Mouse (Mus musculus): Measurements from ENCODE around the gene Tal1. TPM values are rescaled to one million over a fixed set of nuclear protein-coding genes. Genes with fewer than 3 reads are reported as not detected.
A peak's percentile ranks its signal among the peaks of the same experiment; 100 is the strongest.

Tal1 gene
- polyA plus RNA-seq, 1 experiment from 2014 or later, result 10.3 TPM

DNA sequence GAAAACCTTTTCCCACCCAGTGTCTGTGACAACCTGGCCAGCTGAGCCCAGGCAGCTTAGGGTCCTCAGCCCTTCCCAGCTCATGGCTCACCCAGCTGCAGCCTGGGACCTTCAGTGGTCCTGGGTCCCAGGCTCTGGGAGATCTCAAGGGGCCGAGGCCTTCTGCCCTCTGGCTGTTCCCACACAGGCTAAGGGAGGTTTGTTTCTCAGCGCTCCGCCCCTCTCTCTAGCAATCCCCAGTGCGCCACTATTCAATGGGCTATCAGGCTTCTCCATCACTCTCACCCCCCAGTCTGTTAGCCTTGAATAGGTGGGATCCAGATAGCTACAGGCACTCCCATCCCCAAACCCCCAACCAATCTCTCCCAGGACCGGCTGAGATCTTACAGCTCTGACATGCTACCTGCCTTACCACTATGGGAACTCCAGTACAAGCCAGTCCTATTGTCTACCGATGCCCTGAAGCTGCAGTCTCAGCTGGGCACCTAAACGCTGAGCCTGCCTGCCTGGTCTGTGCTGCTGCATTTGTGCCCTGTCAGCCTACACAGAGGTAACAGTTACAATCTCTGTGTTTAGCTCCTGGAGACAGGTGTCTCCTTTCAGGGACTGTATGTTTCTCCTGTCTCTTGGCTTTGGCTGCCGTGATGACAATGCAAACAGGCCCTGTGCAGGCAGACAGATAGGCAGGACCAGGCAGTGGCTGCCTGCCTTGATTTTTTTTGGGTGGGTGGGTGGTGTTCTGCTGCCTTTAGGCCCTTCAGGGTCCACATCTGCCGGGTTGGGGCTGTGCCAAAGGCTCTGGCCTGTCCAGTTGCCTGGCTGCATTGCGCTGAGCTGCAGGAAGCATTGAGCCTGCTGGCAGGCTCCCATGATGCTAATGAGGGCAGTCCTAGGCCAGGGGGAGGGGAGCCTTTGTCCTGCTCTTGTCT lies 22.9 kb downstream of the Tal1 start:
- H3K4me2 ChIP-seq (replicated peaks; ENCODE audit: low read depth, low read length), result no peak overlapping the region
- WGBS, result 13% methylated on average over 10 of the region's 10 CpGs
- H3K27me3 ChIP-seq (ENCODE audit: control insufficient read depth, insufficient read depth, low read length), result 0 out of 2 replicates have a peak, but pooled peaks cover 2% of the 10 kb centered on the region
- H3K4me3 ChIP-seq (ENCODE audit: low read depth, low read length), result no peak overlapping the region
- DNase-seq (ENCODE audit: low spot score) (peak; percentile 80), ATAC-seq (ENCODE audit: low FRiP score) (peak; percentile 91)
- peak overlapping the region; percentile 48 for H3K27ac ChIP-seq (ENCODE audit: low read depth, low read length)
- no peaks in the 10 kb centered on the region for H3K36me3 ChIP-seq (ENCODE audit: control insufficient read depth, insufficient read depth, low read length)
- H3K9ac ChIP-seq (ENCODE audit: low read depth, low read length), result peak overlapping the region; percentile 29; the same call in 1 of the 2 replicates
- H3K9me3 ChIP-seq (ENCODE audit: control insufficient read depth, low read length), result no peaks in the 10 kb centered on the region
- H3K4me1 ChIP-seq (replicated peaks; ENCODE audit: control insufficient read depth, insufficient read depth, low read length), result peaks cover 5% of the 10 kb centered on the region

DNA sequence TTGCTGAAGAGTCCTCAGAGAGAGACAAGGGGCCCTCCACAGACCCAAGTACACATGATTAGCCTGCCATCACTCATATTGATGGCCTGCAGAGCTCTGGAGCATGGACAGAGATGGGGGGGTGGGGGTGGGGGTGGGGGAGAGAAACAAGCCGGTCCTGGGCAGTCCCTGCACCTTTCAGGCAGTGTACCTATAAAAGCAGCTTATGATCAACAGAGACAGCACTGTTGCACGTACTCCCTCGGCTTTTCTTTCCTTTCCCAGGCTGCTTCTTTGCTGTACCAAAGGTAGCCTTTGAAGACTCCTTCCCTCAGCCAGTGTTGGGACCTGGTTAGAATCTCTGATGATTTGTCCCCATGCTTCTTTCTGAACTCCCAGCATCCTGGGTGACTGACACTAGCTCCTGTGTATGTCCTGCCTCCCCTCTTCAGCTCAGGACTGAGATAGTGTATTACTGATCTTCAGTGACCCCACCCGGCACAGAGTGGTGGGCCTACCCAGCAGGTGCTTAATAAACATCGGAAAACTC lies 23.7 kb downstream of the Tal1 start:
- Histone ChIP-seq H3K36me3 (ENCODE audit: control insufficient read depth, insufficient read depth, low read length) (no peaks in the 10 kb centered on the region), H3K27ac (ENCODE audit: low read depth, low read length) (peak overlapping the region; percentile 3; the same call in 1 of the 2 replicates), H3K4me1 (replicated peaks; ENCODE audit: control insufficient read depth, insufficient read depth, low read length) (peaks cover 5% of the 10 kb centered on the region), H3K4me2 (replicated peaks; ENCODE audit: low read depth, low read length) (no peak overlapping the region), H3K9me3 (ENCODE audit: control insufficient read depth, low read length) (no peaks in the 10 kb centered on the region), H3K4me3 (ENCODE audit: low read depth, low read length) (no peak overlapping the region), H3K27me3 (ENCODE audit: control insufficient read depth, insufficient read depth, low read length) (0 out of 2 replicates have a peak, but pooled peaks cover 2% of the 10 kb centered on the region), H3K9ac (ENCODE audit: low read depth, low read length) (no peak overlapping the region)
- ATAC-seq (ENCODE audit: low FRiP score), result peak; percentile 20
- 19% methylated on average over 5 of the region's 5 CpGs for WGBS
- no peak for DNase-seq (ENCODE audit: low spot score)

DNA sequence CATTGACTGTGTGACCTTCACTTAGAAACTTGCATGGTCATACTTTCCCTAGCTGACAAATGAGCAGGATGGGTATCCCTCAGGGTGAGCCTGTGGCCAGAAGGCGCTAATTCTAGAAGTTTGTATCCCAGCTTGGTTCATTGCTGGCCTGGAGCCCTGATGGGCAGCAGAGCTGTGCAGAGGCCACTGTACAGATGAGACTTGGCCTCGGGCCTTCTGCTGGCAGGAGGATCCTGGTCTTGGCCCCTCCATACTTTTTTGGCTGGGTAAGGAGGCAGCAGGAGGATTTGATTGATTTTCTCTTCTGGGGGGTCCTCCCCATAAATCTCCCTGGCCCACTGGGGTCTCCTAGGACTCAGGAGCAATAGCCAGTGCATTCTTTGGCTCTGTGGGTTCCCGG lies 26.8 kb downstream of the Tal1 start:
- Histone ChIP-seq H3K4me1 (replicated peaks; ENCODE audit: control insufficient read depth, insufficient read depth, low read length) (peaks cover 5% of the 10 kb centered on the region), H3K27ac (ENCODE audit: low read depth, low read length) (no peak overlapping the region), H3K9me3 (ENCODE audit: control insufficient read depth, low read length) (no peaks in the 10 kb centered on the region), H3K4me2 (replicated peaks; ENCODE audit: low read depth, low read length) (no peak overlapping the region), H3K36me3 (ENCODE audit: control insufficient read depth, insufficient read depth, low read length) (no peaks in the 10 kb centered on the region), H3K27me3 (ENCODE audit: control insufficient read depth, insufficient read depth, low read length) (peaks cover 2% of the 10 kb centered on the region; the same call in 1 of the 2 replicates), H3K9ac (ENCODE audit: low read depth, low read length) (no peak overlapping the region), H3K4me3 (ENCODE audit: low read depth, low read length) (no peak overlapping the region)
- 90% methylated on average over 3 of the region's 3 CpGs for WGBS
- ATAC-seq (ENCODE audit: low FRiP score), result no peak
- DNase-seq (ENCODE audit: low spot score), result no peak

GRCm38 (mm10) chr4:115085522-115086095 lies 29.4 kb downstream of the Tal1 start:
- H3K27ac ChIP-seq (ENCODE audit: low read depth, low read length), result no peak overlapping the region
- no peaks in the 10 kb centered on the region for H3K4me1 ChIP-seq (replicated peaks; ENCODE audit: control insufficient read depth, insufficient read depth, low read length)
- WGBS, result 22% methylated on average over 6 of the region's 6 CpGs
- DNase-seq (ENCODE audit: low spot score), result peak; percentile 82
- no peak overlapping the region for H3K4me2 ChIP-seq (replicated peaks; ENCODE audit: low read depth, low read length)
- no peaks in the 10 kb centered on the region for H3K36me3 ChIP-seq (ENCODE audit: control insufficient read depth, insufficient read depth, low read length)
- H3K4me3 ChIP-seq (ENCODE audit: low read depth, low read length), result no peak overlapping the region
- H3K9ac ChIP-seq (ENCODE audit: low read depth, low read length), result no peak overlapping the region
- no peaks in the 10 kb centered on the region for H3K9me3 ChIP-seq (ENCODE audit: control insufficient read depth, low read length)
- ATAC-seq (ENCODE audit: low FRiP score), result peak; percentile 39
- peaks cover 2% of the 10 kb centered on the region; the same call in 1 of the 2 replicates for H3K27me3 ChIP-seq (ENCODE audit: control insufficient read depth, insufficient read depth, low read length)

GRCm38 (mm10) chr4:115086257-115086656 lies 30.0 kb downstream of the Tal1 start:
- 74% methylated on average over 4 of the region's 4 CpGs for WGBS
- peaks cover 2% of the 10 kb centered on the region; the same call in 1 of the 2 replicates for H3K27me3 ChIP-seq (ENCODE audit: control insufficient read depth, insufficient read depth, low read length)
- no peak for ATAC-seq (ENCODE audit: low FRiP score)
- no peak overlapping the region for H3K27ac ChIP-seq (ENCODE audit: low read depth, low read length)
- no peak overlapping the region for H3K4me3 ChIP-seq (ENCODE audit: low read depth, low read length)
- no peak overlapping the region for H3K4me2 ChIP-seq (replicated peaks; ENCODE audit: low read depth, low read length)
- H3K9me3 ChIP-seq (ENCODE audit: control insufficient read depth, low read length), result no peaks in the 10 kb centered on the region
- DNase-seq (ENCODE audit: low spot score), result no peak
- H3K4me1 ChIP-seq (replicated peaks; ENCODE audit: control insufficient read depth, insufficient read depth, low read length), result no peaks in the 10 kb centered on the region
- H3K9ac ChIP-seq (ENCODE audit: low read depth, low read length), result no peak overlapping the region
- no peaks in the 10 kb centered on the region for H3K36me3 ChIP-seq (ENCODE audit: control insufficient read depth, insufficient read depth, low read length)

DNA sequence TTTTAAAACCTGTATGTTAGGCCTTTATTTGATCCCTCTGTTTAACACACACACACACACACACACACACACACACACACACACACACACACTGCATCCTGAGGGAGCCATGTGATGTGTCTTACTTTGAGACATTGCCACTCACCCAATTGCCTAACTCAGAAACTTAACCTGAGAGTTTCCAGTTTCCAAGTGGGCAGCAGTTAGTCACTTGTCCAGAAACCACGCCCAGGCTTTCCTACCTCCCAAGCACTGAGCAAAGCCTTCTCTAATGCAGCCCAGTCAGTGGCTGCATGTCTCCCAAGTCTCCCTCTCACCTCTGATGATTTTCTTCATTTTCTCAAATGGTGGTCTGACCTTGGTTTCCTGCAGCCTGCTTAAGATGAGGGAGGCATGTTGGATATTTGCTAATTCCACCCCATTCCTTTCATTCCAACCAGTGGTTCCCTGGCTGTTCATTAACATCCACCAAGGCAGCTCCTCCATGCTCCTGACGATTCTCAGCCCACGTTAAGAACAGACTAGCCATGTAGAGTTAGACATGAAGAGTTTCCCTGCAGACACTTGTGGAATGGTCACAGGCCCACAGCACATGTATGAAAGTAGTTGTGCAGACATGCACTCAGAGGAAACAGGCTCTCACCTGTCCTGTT lies 30.7 kb downstream of the Tal1 start:
- no peak overlapping the region for H3K4me3 ChIP-seq (ENCODE audit: low read depth, low read length)
- no peak for ATAC-seq (ENCODE audit: low FRiP score)
- no peaks in the 10 kb centered on the region for H3K9me3 ChIP-seq (ENCODE audit: control insufficient read depth, low read length)
- no peak overlapping the region for H3K4me2 ChIP-seq (replicated peaks; ENCODE audit: low read depth, low read length)
- no peak for DNase-seq (ENCODE audit: low spot score)
- no peaks in the 10 kb centered on the region for H3K4me1 ChIP-seq (replicated peaks; ENCODE audit: control insufficient read depth, insufficient read depth, low read length)
- peaks cover 2% of the 10 kb centered on the region; the same call in 1 of the 2 replicates for H3K27me3 ChIP-seq (ENCODE audit: control insufficient read depth, insufficient read depth, low read length)
- 47% methylated on average over 3 of the region's 3 CpGs for WGBS
- no peak overlapping the region for H3K9ac ChIP-seq (ENCODE audit: low read depth, low read length)
- no peak overlapping the region for H3K27ac ChIP-seq (ENCODE audit: low read depth, low read length)
- no peaks in the 10 kb centered on the region for H3K36me3 ChIP-seq (ENCODE audit: control insufficient read depth, insufficient read depth, low read length)

DNA sequence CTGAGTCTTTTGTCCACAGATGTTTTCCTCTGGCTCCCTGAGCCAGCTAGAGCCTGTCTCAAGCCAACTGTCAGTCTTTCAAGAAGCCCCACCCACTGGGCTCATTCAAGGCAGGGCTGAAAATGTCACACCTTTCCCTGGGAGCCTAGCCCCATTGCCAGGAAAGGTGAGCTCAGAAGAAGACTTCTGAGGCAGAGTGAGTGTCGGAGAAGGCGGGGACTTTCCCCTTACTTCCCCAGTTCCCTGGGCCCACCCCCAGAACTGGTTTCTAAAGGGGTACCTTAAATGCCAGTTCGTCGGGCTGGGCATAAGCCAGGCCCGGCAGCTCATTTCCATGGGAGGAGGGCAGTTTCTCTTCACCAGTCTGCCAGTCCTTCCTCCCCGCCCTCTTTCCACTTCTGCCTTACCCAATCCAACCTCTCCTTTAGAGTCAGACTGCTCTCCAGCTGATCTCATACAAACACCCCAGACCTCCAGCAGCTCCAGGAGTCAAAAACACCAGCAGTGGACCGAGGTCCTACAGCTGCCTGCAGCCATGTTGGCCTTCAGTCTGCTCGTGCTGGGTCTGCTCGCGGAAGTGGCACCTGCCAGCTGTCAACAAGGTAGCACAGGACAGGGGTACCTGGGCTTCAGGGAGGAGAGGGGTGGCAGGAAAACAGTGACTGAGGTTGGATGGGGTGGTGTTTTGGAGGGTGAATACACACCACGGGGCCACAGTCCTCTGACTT lies 32.5 kb downstream of the Tal1 start, which contains the start of gene Pdzk1ip1:
TSS of gene Pdzk1ip1 (plus strand) at position 98 of the 728 bp plus-strand sequence.
- H3K27ac ChIP-seq (ENCODE audit: low read depth, low read length), result no peak within 1 kb of the TSS
- H3K9ac ChIP-seq (ENCODE audit: low read depth, low read length), result no peak within 1 kb of the TSS
- no peak within 1 kb of the TSS for H3K4me3 ChIP-seq (ENCODE audit: low read depth, low read length)
- ATAC-seq (ENCODE audit: low FRiP score), result no peak
- no peaks in the 10 kb centered on the region for H3K4me1 ChIP-seq (replicated peaks; ENCODE audit: control insufficient read depth, insufficient read depth, low read length)
- no peaks in the 10 kb centered on the region for H3K36me3 ChIP-seq (ENCODE audit: control insufficient read depth, insufficient read depth, low read length)
- H3K4me2 ChIP-seq (replicated peaks; ENCODE audit: low read depth, low read length), result no peak within 1 kb of the TSS
- peaks cover 2% of the 10 kb centered on the region; the same call in 1 of the 2 replicates for H3K27me3 ChIP-seq (ENCODE audit: control insufficient read depth, insufficient read depth, low read length)
- WGBS, result 25% methylated on average over 11 of the region's 11 CpGs
- no peak for DNase-seq (ENCODE audit: low spot score)
- H3K9me3 ChIP-seq (ENCODE audit: control insufficient read depth, low read length), result no peaks in the 10 kb centered on the region

DNA sequence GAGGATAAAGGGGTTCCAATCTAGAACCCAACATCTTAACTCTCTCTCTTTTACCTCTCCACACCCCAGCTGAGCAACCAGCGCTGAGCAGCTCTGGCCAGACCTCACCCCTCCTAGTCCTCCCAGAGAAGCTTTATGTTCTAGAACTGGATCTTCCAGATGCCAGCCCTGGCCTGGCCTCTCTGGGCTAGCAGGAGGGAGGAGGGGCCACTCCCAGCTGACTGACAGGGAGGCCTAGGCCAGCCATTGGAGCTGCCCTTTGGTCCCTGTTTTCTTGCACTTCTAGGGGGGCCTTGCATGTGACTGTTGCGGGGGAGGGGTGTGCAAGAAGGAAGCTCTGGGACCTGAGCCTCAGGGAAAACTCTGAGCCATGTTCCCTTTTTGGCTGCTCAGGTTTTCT lies 34.4 kb downstream of the Tal1 start:
- Histone ChIP-seq H3K4me1 (replicated peaks; ENCODE audit: control insufficient read depth, insufficient read depth, low read length) (0 out of 2 replicates have a peak, but pooled peaks cover under 1% of the 10 kb centered on the region), H3K36me3 (ENCODE audit: control insufficient read depth, insufficient read depth, low read length) (no peaks in the 10 kb centered on the region), H3K27ac (ENCODE audit: low read depth, low read length) (no peak overlapping the region), H3K9ac (ENCODE audit: low read depth, low read length) (no peak overlapping the region), H3K27me3 (ENCODE audit: control insufficient read depth, insufficient read depth, low read length) (peaks cover 11% of the 10 kb centered on the region; the same call in 1 of the 2 replicates), H3K4me2 (replicated peaks; ENCODE audit: low read depth, low read length) (no peak overlapping the region), H3K9me3 (ENCODE audit: control insufficient read depth, low read length) (no peaks in the 10 kb centered on the region), H3K4me3 (ENCODE audit: low read depth, low read length) (no peak overlapping the region)
- 79% methylated on average over 2 of the region's 2 CpGs for WGBS
- ATAC-seq (ENCODE audit: low FRiP score) (no peak), DNase-seq (ENCODE audit: low spot score) (no peak)
